Mouse (Mus musculus) cortical plate, adult 2 months (tissue): ENCODE data around the gene Vamp8.

Experiments
- CTCF ChIP-seq: fragments of 200-500 bp; IDR thresholded peaks from 2 replicates; pipeline ENCODE4 v1.5.1; 2011; ENCODE audit warnings: mild to moderate bottlenecking, control low read depth, low read length; ENCODE audit not compliant: insufficient read depth; ENCODE audit errors: extremely low read depth
- POLR2A ChIP-seq: fragments of 200-500 bp; IDR thresholded peaks from 2 replicates; pipeline ENCODE4 v1.6.1; 2011; ENCODE audit warnings: mild to moderate bottlenecking, low read length, control low read depth; ENCODE audit not compliant: insufficient read depth; ENCODE audit errors: extremely low read depth

DNA sequence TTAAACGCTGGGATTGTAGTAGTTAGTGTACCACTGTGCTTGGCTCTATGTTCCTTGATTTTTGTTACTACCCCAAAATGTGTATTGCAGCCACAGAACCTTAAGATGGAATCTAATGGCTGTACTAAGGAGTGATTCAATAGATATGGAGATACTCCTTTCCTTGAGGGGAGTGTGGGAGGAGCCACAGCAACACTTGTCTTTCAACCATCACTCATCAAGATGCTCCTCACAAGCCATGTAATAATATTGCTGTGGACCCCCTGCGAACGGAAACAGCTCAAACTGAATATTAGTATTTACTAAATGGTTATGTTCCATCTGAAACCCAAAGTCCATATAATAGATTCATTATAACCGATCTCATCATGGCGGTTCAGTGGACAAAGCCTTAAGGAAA lies 47.7 kb upstream of the Vamp8 start:
- no peak for TF ChIP-seq CTCF
- no peak for TF ChIP-seq POLR2A
